Mouse (Mus musculus): ENCODE results near the gene Mprip. TPM values are rescaled to one million over a fixed set of nuclear protein-coding genes. Genes with fewer than 3 reads are reported as not detected.

The Mprip gene
- polyA plus RNA-seq, 1 experiment from 2014 or later, result 97.6 TPM

DNA sequence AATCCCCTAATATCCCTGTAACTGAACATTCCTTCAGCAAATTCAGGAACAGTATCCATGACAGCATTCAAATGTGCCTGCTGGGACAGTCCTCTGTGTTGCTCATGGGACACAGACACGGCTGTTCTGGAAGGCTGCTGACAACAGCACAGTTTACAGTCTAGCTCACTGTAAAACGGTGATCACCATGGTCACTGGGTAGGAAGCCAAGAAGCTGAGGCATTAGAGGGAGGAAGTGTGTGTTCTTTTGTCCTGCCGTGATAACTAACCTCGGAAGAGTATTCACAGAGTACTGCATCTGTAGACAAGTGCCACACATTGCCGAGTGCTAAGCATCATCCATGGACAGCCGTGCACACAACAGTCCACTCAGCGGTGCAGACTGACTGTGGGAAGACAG is 109.6 kb downstream of the Mprip start:
- no peak for DNase-seq (ENCODE audit: low spot score)
- H3K4me3 ChIP-seq (ENCODE audit: low read depth, low read length), result no peak overlapping the region
- ATAC-seq (replicated peaks; ENCODE audit: low FRiP score), result no peak
- no peak overlapping the region for H3K27ac ChIP-seq (ENCODE audit: low read depth, low read length)
- H3K27me3 ChIP-seq (ENCODE audit: control insufficient read depth, insufficient read depth, low read length), result no peaks in the 10 kb centered on the region
- no peak overlapping the region for H3K9ac ChIP-seq (ENCODE audit: low read length)
- no peaks in the 10 kb centered on the region for H3K9me3 ChIP-seq (ENCODE audit: control insufficient read depth, low read length)
- 95% methylated on average over 7 of the region's 7 CpGs for WGBS
- no peaks in the 10 kb centered on the region for H3K4me1 ChIP-seq (replicated peaks; ENCODE audit: control insufficient read depth, insufficient read depth, low read length)
- no peak overlapping the region for H3K4me2 ChIP-seq (ENCODE audit: low read depth, low read length, severe bottlenecking)
- H3K36me3 ChIP-seq (ENCODE audit: control insufficient read depth, insufficient read depth, low read length), result peaks cover 5% of the 10 kb centered on the region; the same call in 1 of the 2 replicates

- no peaks in the 10 kb centered on the region for H3K27me3 ChIP-seq (ENCODE audit: control insufficient read depth, insufficient read depth, low read length)
- H3K4me2 ChIP-seq (ENCODE audit: low read depth, low read length, severe bottlenecking), result no peak overlapping the region
- no peaks in the 10 kb centered on the region for H3K4me1 ChIP-seq (replicated peaks; ENCODE audit: control insufficient read depth, insufficient read depth, low read length)
- no peak overlapping the region for H3K9ac ChIP-seq (ENCODE audit: low read length)
- 87% methylated on average over 2 of the region's 2 CpGs for WGBS
- H3K27ac ChIP-seq (ENCODE audit: low read depth, low read length), result no peak overlapping the region
- H3K4me3 ChIP-seq (ENCODE audit: low read depth, low read length), result no peak overlapping the region
- peaks cover 5% of the 10 kb centered on the region; the same call in 1 of the 2 replicates for H3K36me3 ChIP-seq (ENCODE audit: control insufficient read depth, insufficient read depth, low read length)
- ATAC-seq (replicated peaks; ENCODE audit: low FRiP score) (no peak), DNase-seq (ENCODE audit: low spot score) (no peak)
- H3K9me3 ChIP-seq (ENCODE audit: control insufficient read depth, low read length), result no peaks in the 10 kb centered on the region
Observed at GRCm38 (mm10) chr11:59772291-59772690, 111.2 kb downstream of the Mprip start.

DNA sequence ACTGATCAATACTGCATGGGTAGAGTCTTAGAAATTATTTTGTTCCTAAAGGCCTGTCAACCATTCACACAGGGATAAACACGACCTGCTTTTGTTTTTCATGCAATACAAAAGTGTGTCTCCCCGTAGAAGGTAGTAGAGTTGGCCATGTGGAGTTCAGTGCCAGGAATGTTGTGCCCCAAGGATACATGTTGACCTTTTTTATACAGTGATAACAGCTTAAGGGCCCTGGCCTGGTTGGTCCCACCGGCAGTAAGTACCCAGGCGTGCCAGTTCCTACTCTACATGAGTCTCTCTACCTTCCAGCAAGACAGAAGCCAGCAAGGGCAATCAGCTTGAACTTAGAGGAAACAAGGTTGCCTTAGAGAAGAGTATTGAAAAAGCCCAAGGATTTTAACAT is 111.8 kb downstream of the Mprip start:
- no peaks in the 10 kb centered on the region for H3K27me3 ChIP-seq (ENCODE audit: control insufficient read depth, insufficient read depth, low read length)
- peaks cover 5% of the 10 kb centered on the region; the same call in 1 of the 2 replicates for H3K36me3 ChIP-seq (ENCODE audit: control insufficient read depth, insufficient read depth, low read length)
- WGBS, result 91% methylated on average over 4 of the region's 4 CpGs
- no peak overlapping the region for H3K4me3 ChIP-seq (ENCODE audit: low read depth, low read length)
- no peaks in the 10 kb centered on the region for H3K9me3 ChIP-seq (ENCODE audit: control insufficient read depth, low read length)
- DNase-seq (ENCODE audit: low spot score) (no peak), ATAC-seq (replicated peaks; ENCODE audit: low FRiP score) (no peak)
- no peak overlapping the region for H3K9ac ChIP-seq (ENCODE audit: low read length)
- H3K4me2 ChIP-seq (ENCODE audit: low read depth, low read length, severe bottlenecking), result no peak overlapping the region
- H3K4me1 ChIP-seq (replicated peaks; ENCODE audit: control insufficient read depth, insufficient read depth, low read length), result no peaks in the 10 kb centered on the region
- H3K27ac ChIP-seq (ENCODE audit: low read depth, low read length), result no peak overlapping the region

GRCm38 (mm10) chr11:59774522-59774921 is 113.4 kb downstream of the Mprip start:
- H3K4me2 ChIP-seq (ENCODE audit: low read depth, low read length, severe bottlenecking), result no peak overlapping the region
- H3K36me3 ChIP-seq (ENCODE audit: control insufficient read depth, insufficient read depth, low read length), result peaks cover 5% of the 10 kb centered on the region; the same call in 1 of the 2 replicates
- no peaks in the 10 kb centered on the region for H3K9me3 ChIP-seq (ENCODE audit: control insufficient read depth, low read length)
- H3K4me3 ChIP-seq (ENCODE audit: low read depth, low read length), result no peak overlapping the region
- H3K27me3 ChIP-seq (ENCODE audit: control insufficient read depth, insufficient read depth, low read length), result no peaks in the 10 kb centered on the region
- 93% methylated on average over 4 of the region's 4 CpGs for WGBS
- H3K4me1 ChIP-seq (replicated peaks; ENCODE audit: control insufficient read depth, insufficient read depth, low read length), result no peaks in the 10 kb centered on the region
- DNase-seq (ENCODE audit: low spot score) (no peak), ATAC-seq (replicated peaks; ENCODE audit: low FRiP score) (no peak)
- H3K9ac ChIP-seq (ENCODE audit: low read length), result no peak overlapping the region
- no peak overlapping the region for H3K27ac ChIP-seq (ENCODE audit: low read depth, low read length)

- Histone ChIP-seq H3K27me3 (ENCODE audit: control insufficient read depth, insufficient read depth, low read length) (no peaks in the 10 kb centered on the region), H3K27ac (ENCODE audit: low read depth, low read length) (no peak overlapping the region), H3K4me3 (ENCODE audit: low read depth, low read length) (no peak overlapping the region), H3K36me3 (ENCODE audit: control insufficient read depth, insufficient read depth, low read length) (no peaks in the 10 kb centered on the region; the same call in 1 of the 2 replicates), H3K9ac (ENCODE audit: low read length) (no peak overlapping the region), H3K9me3 (ENCODE audit: control insufficient read depth, low read length) (no peaks in the 10 kb centered on the region), H3K4me2 (ENCODE audit: low read depth, low read length, severe bottlenecking) (no peak overlapping the region), H3K4me1 (replicated peaks; ENCODE audit: control insufficient read depth, insufficient read depth, low read length) (no peaks in the 10 kb centered on the region)
- ATAC-seq (replicated peaks; ENCODE audit: low FRiP score) (no peak), DNase-seq (ENCODE audit: low spot score) (no peak)
- 85% methylated on average over 13 of the region's 13 CpGs for WGBS
Observed at GRCm38 (mm10) chr11:59775435-59776148, 114.5 kb downstream of the Mprip start.

- H3K4me1 ChIP-seq (replicated peaks; ENCODE audit: control insufficient read depth, insufficient read depth, low read length), result no peaks in the 10 kb centered on the region
- no peak overlapping the region for H3K9ac ChIP-seq (ENCODE audit: low read length)
- DNase-seq (ENCODE audit: low spot score) (no peak), ATAC-seq (replicated peaks; ENCODE audit: low FRiP score) (no peak)
- H3K36me3 ChIP-seq (ENCODE audit: control insufficient read depth, insufficient read depth, low read length), result no peaks in the 10 kb centered on the region; the same call in 1 of the 2 replicates
- H3K27ac ChIP-seq (ENCODE audit: low read depth, low read length), result no peak overlapping the region
- 89% methylated on average over 5 of the region's 5 CpGs for WGBS
- H3K9me3 ChIP-seq (ENCODE audit: control insufficient read depth, low read length), result no peaks in the 10 kb centered on the region
- no peak overlapping the region for H3K4me3 ChIP-seq (ENCODE audit: low read depth, low read length)
- no peaks in the 10 kb centered on the region for H3K27me3 ChIP-seq (ENCODE audit: control insufficient read depth, insufficient read depth, low read length)
- H3K4me2 ChIP-seq (ENCODE audit: low read depth, low read length, severe bottlenecking), result no peak overlapping the region
Observed at GRCm38 (mm10) chr11:59777259-59777658, 116.2 kb downstream of the Mprip start.

GRCm38 (mm10) chr11:59778181-59778873 is 117.2 kb downstream of the Mprip start:
- Histone ChIP-seq H3K4me3 (ENCODE audit: low read depth, low read length) (no peak overlapping the region), H3K9ac (ENCODE audit: low read length) (no peak overlapping the region), H3K36me3 (ENCODE audit: control insufficient read depth, insufficient read depth, low read length) (no peaks in the 10 kb centered on the region; the same call in 1 of the 2 replicates), H3K27me3 (ENCODE audit: control insufficient read depth, insufficient read depth, low read length) (no peaks in the 10 kb centered on the region), H3K4me2 (ENCODE audit: low read depth, low read length, severe bottlenecking) (no peak overlapping the region), H3K9me3 (ENCODE audit: control insufficient read depth, low read length) (no peaks in the 10 kb centered on the region), H3K4me1 (replicated peaks; ENCODE audit: control insufficient read depth, insufficient read depth, low read length) (no peaks in the 10 kb centered on the region), H3K27ac (ENCODE audit: low read depth, low read length) (no peak overlapping the region)
- DNase-seq (ENCODE audit: low spot score), result peak; percentile 83
- ATAC-seq (replicated peaks; ENCODE audit: low FRiP score), result no peak
- WGBS, result 52% methylated on average over 9 of the region's 9 CpGs

GRCm38 (mm10) chr11:59778874-59779223 is 117.7 kb downstream of the Mprip start:
- Histone ChIP-seq H3K9ac (ENCODE audit: low read length) (no peak overlapping the region), H3K27me3 (ENCODE audit: control insufficient read depth, insufficient read depth, low read length) (no peaks in the 10 kb centered on the region), H3K4me1 (replicated peaks; ENCODE audit: control insufficient read depth, insufficient read depth, low read length) (no peaks in the 10 kb centered on the region), H3K36me3 (ENCODE audit: control insufficient read depth, insufficient read depth, low read length) (no peaks in the 10 kb centered on the region; the same call in 1 of the 2 replicates), H3K27ac (ENCODE audit: low read depth, low read length) (no peak overlapping the region), H3K4me3 (ENCODE audit: low read depth, low read length) (no peak overlapping the region), H3K4me2 (ENCODE audit: low read depth, low read length, severe bottlenecking) (no peak overlapping the region), H3K9me3 (ENCODE audit: control insufficient read depth, low read length) (no peaks in the 10 kb centered on the region)
- ATAC-seq (replicated peaks; ENCODE audit: low FRiP score), result no peak
- 83% methylated on average over 1 of the region's 1 CpGs for WGBS
- no peak for DNase-seq (ENCODE audit: low spot score)
